Comparison of ENCODE assay signal across 10 mouse cellular contexts in the genomic region with DNA sequence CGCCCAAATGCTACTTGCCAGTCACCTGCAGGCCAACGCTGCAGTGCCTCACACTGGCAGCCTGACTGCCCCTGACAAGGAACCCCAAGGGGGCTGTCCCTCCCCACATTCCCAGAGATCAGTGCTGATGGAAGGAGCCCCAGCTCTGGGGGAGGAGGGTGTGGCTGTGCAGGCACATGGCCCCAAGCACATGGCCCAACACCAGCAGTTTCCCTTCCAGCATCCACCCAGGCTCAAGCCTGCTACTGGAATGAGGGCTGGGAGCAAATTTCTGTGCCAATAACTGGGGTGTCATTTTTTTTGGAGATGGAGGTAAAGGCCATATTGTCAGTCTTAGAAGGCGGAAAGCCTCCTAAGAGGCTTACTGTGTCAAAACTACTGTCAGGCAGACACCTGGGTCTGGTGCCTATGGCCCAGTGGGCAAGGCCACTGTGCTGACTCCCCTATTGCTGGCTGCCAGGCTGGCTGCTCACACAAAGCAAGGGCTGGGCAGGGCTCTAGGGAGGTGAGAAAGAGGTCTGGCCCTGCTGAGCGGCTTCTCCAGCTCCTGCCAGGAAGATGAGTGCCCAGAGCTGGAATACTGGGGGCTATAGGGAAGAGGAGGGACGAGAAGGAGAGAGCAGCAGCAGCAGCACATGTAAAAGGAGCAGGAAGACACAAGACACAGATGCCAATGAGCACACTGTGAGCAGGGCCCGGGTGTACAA. TPM values are rescaled to one million over a fixed set of nuclear protein-coding genes. Genes with fewer than 3 reads are reported as not detected.
DNase-seq lines count a peak whose midpoint lies in the region; ATAC-seq and TF ChIP-seq lines count a peak whose summit lies in the region.
"Had no signal": no experiment of that assay in that cellular context is flagged by ENCODE, and none has a peak within 500 bp of the region (broad histone marks: within the 10 kb centered on the region; RNA-seq: fewer than 3 reads in every experiment).

No protein-coding gene starts in this region.

- no peak overlapping the region for H3K9ac ChIP-seq in MEL (ENCODE audit: control insufficient read depth, low read depth, low read length, poor library complexity, severe bottlenecking)
- peak overlapping the region; percentile 17 for H3K9ac ChIP-seq in forebrain, embryonic 13.5 days
- no peak overlapping the region for H3K9ac ChIP-seq in limb, embryonic 15.5 days

- no peak overlapping the region for H3K27ac ChIP-seq in MEL (ENCODE audit: control insufficient read depth, low read depth, low read length)
- H3K27ac ChIP-seq in forebrain, embryonic 13.5 days = peak overlapping the region; percentile 93
- H3K27ac ChIP-seq in limb, embryonic 15.5 days = peak overlapping the region; percentile 57
- H3K27ac ChIP-seq: kidney, postnatal 0 days had no signal

- TF ChIP-seq EP300 in MEL (IDR thresholded peaks at IDR 0.05; ENCODE audit: low read depth in 1 of 2, low read length in 2 of 2) = no peak

- H3K27me3 ChIP-seq in MEL (ENCODE audit: control insufficient read depth in 1 of 2, insufficient read depth in 2 of 2, low read length in 2 of 2) = no peaks in the 10 kb centered on the region
- H3K27me3 ChIP-seq in forebrain, embryonic 13.5 days = no peaks in the 10 kb centered on the region
- no peaks in the 10 kb centered on the region for H3K27me3 ChIP-seq in limb, embryonic 15.5 days
- H3K27me3 ChIP-seq: Patski had no signal

- H3K4me1 ChIP-seq in MEL (ENCODE audit: control insufficient read depth in 1 of 2, insufficient read depth in 2 of 2, low read length in 2 of 2) = no peaks in the 10 kb centered on the region
- peaks cover 58% of the 10 kb centered on the region for H3K4me1 ChIP-seq in forebrain, embryonic 13.5 days
- H3K4me1 ChIP-seq in limb, embryonic 15.5 days = peaks cover 65% of the 10 kb centered on the region

- H3K4me2 ChIP-seq in forebrain, embryonic 13.5 days = no peak overlapping the region
- no peak overlapping the region for H3K4me2 ChIP-seq in limb, embryonic 15.5 days

- TF ChIP-seq POLR2A in MEL (IDR thresholded peaks at IDR 0.05; ENCODE audit: control insufficient read depth in 1 of 2, insufficient read depth in 1 of 2, low read depth in 1 of 2, low read length in 2 of 2, poor library complexity in 1 of 2) = no peak

- no peaks in the 10 kb centered on the region for H3K79me2 ChIP-seq in MEL (ENCODE audit: control insufficient read depth, insufficient read depth, low read length, poor library complexity)

- no peak for ATAC-seq in forebrain, embryonic 13.5 days
- no peak for ATAC-seq in limb, embryonic 15.5 days (ENCODE audit: insufficient number of reproducible peaks, low FRiP score, low TSS enrichment, low read depth)
- ATAC-seq in activated CD4-positive, CD25-positive, alpha-beta regulatory T cell, adult 4 months = no peak
- ATAC-seq: Patski had no signal

- no peak for TF ChIP-seq RAD21 in MEL (IDR thresholded peaks at IDR 0.05; ENCODE audit: low read depth, low read length)

- H3K36me3 ChIP-seq in MEL (ENCODE audit: control insufficient read depth in 1 of 2, insufficient read depth in 2 of 2, low read length in 2 of 2) = peaks cover 0 to under 1% of the 10 kb centered on the region in 2 experiments; a peak in 1 of 4 replicates
- peaks cover 96% of the 10 kb centered on the region for H3K36me3 ChIP-seq in forebrain, embryonic 13.5 days (ENCODE audit: poor library complexity, severe bottlenecking)
- H3K36me3 ChIP-seq in limb, embryonic 15.5 days = peaks cover 88% of the 10 kb centered on the region

- H3K4me3 ChIP-seq in MEL (ENCODE audit: control insufficient read depth in 1 of 2, insufficient read depth in 1 of 2, low read depth in 2 of 2, low read length in 2 of 2) = no peak overlapping the region
- H3K4me3 ChIP-seq in forebrain, embryonic 13.5 days = no peak overlapping the region
- no peak overlapping the region for H3K4me3 ChIP-seq in limb, embryonic 15.5 days

- 74% methylated on average over 6 of the region's 6 CpGs for WGBS in forebrain, embryonic 13.5 days
- WGBS in limb, embryonic 15.5 days = 69% methylated on average over 6 of the region's 6 CpGs

- H3K9me3 ChIP-seq in MEL (replicated peaks; ENCODE audit: insufficient read depth, low read length) = no peaks in the 10 kb centered on the region
- no peaks in the 10 kb centered on the region for H3K9me3 ChIP-seq in forebrain, embryonic 13.5 days (replicated peaks)
- no peaks in the 10 kb centered on the region for H3K9me3 ChIP-seq in limb, embryonic 15.5 days

- TF ChIP-seq CTCF in MEL (IDR thresholded peaks at IDR 0.05 in 2 of 3, conservative IDR thresholded peaks at IDR 0.05 in 1 of 3; ENCODE audit: control insufficient read depth in 1 of 3, insufficient read depth in 1 of 3, low read depth in 2 of 3, low read length in 3 of 3, poor library complexity in 1 of 3, severe bottlenecking in 1 of 3) = no peak

- DNase-seq in cerebellum, postnatal 10 days = peak; percentile 48 to 54
- no peak for DNase-seq in cerebellum, adult 9-10 months
- DNase-seq in MEL (ENCODE audit: low read depth, low spot score) = no peak
- no peak for DNase-seq in ovary, postnatal 10 days (ENCODE audit: low spot score)
- no peak for DNase-seq in gastrocnemius, postnatal 25 days

TF ChIP-seq in MEL, 35 proteins besides CTCF, POLR2A, EP300 and RAD21:
- TF ChIP-seq HCFC1 (IDR thresholded peaks at IDR 0.05; ENCODE audit: low read depth, low read length) (no peak), MXI1 (IDR thresholded peaks at IDR 0.05; ENCODE audit: low read depth, low read length) (0 out of 2 replicates have a peak, but pooled peaks have one; percentile 10), NELFE (IDR thresholded peaks at IDR 0.05; ENCODE audit: low read depth, low read length) (no peak), ELF1 (IDR thresholded peaks at IDR 0.05; ENCODE audit: low read depth, low read length) (no peak)

RNA-seq across cellular contexts. Expression of gene Rcor2, which starts 11.2 kb away (rescaled TPM):
- total RNA-seq in MEL (2012; rRNA removed) = 31.4 and 33.7 TPM in 2 replicates
- 10 to 100 TPM in 1 of 2 experiments, not detected in 1; 60.2 TPM for polyA plus RNA-seq in MEL (2012; ENCODE audit: insufficient read depth in 1 of 2, insufficient read length in 2 of 2, low read depth in 1 of 2, low replicate concordance in 2 of 2, missing spikeins in 1 of 2)
- 58.1 and 60.6 TPM in 2 replicates for polyA plus RNA-seq in forebrain, embryonic 13.5 days (2015; fragmentation: Nextera tagmentation; extraction: Ambion mirVana)
- 16.9 TPM in 2 replicates for polyA plus RNA-seq in limb, embryonic 15.5 days (2015; fragmentation: Nextera tagmentation; extraction: Ambion mirVana)
- 1 to 10 TPM; 2.6 to 4.2 TPM for total RNA-seq in gastrocnemius, postnatal 25 days (2021)
- polyA plus RNA-seq in activated CD4-positive, CD25-positive, alpha-beta regulatory T cell, adult 4 months (2017; shearing (Covaris generic)) = not detected

RNA-seq across cellular contexts. Expression of gene Naa40, which starts 37.4 kb away (rescaled TPM):
- total RNA-seq in MEL (2012; rRNA removed) = 45.5 and 46.8 TPM in 2 replicates
- 10 to 100 TPM in 1 of 2 experiments, not detected in 1; 75.7 TPM for polyA plus RNA-seq in MEL (2012; ENCODE audit: insufficient read depth in 1 of 2, insufficient read length in 2 of 2, low read depth in 1 of 2, low replicate concordance in 2 of 2, missing spikeins in 1 of 2)
- 71.1 and 80.5 TPM in 2 replicates for polyA plus RNA-seq in forebrain, embryonic 13.5 days (2015; fragmentation: Nextera tagmentation; extraction: Ambion mirVana)
- polyA plus RNA-seq in limb, embryonic 15.5 days (2015; fragmentation: Nextera tagmentation; extraction: Ambion mirVana) = 43.4 and 45.0 TPM in 2 replicates
- total RNA-seq in gastrocnemius, postnatal 25 days (2021) = 10 to 100 TPM in 1 of 2 experiments, 1 to 10 TPM in 1; 8.3 to 13.0 TPM
- polyA plus RNA-seq in activated CD4-positive, CD25-positive, alpha-beta regulatory T cell, adult 4 months (2017; shearing (Covaris generic)) = 10 to 100 TPM; 28.0 to 29.3 TPM

Comparison
In these comparisons a context has a peak if more than half of its experiments do, and no peak if none do; other contexts are left out.
1. DNase-seq: peak in cerebellum, postnatal 10 days (2 of 2); none in cerebellum, adult 9-10 months (single experiment), MEL (single experiment), ovary, postnatal 10 days (single experiment) and gastrocnemius, postnatal 25 days (single experiment).